Mouse (Mus musculus) pancreas, adult 10 weeks (tissue): Measurements from ENCODE around the gene Add2. TPM values are rescaled to one million over a fixed set of nuclear protein-coding genes. Genes with fewer than 3 reads are reported as not detected.

ENCODE experiments used
- polyA plus RNA-seq: library from polyadenylated mRNA; stranded (reverse); fragments of 350-450 nt; fragmentation: Illumina TruSeq; extraction: RNeasy Lipid Tissue Mini Kit (QIAGEN cat#74804); gene quantifications from one replicate; pipeline ENCODE4 v1.2.3, GENCODE M21; 2015; ENCODE audit warnings: low read depth, low replicate concordance; ENCODE audit not compliant: insufficient read depth

The Add2 gene
- 0.13 TPM for polyA plus RNA-seq

GRCm38 (mm10) chr6:86028601-86029322 is at the start of gene Add2:
Gene Add2 (plus strand): TSS chr6:86028681.

DNA sequence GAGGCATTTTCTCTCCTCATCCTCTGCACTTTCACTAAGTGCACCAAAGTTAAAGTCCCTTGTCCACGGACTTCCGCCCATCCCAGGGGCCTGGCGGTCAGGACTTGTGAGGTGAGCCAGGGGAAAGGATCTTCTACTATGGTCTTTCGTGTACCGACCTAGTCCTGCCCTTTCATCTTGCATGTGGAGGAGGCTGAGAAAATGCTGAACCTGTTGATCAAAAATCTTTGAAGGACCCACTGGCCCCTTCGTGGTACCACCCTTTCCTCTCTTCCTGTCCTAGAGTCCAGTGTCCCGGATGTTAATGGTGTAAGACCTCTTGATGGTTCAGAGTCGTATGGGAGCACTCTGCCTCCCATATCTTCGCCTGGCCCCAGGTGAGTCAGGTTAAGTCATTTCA is 12.6 kb upstream of the Add2 start, which contains the start of gene Figla:
Gene Figla (plus strand): TSS at position 301 of the 400 bp plus-strand sequence.

Other genes with a start within 250 kb of the Add2 start
- 1.5 TPM for gene Nat8f6, start 207.7 kb upstream of the Add2 start, polyA plus RNA-seq
- not detected for gene Nat8f5, start 207.7 kb upstream of the Add2 start, polyA plus RNA-seq
- gene Nat8, start 196.6 kb upstream of the Add2 start, polyA plus RNA-seq: 18.7 TPM
- 0.31 TPM for gene Nat8f2, start 159.5 kb upstream of the Add2 start, polyA plus RNA-seq
- gene Nat8f4, start 123.8 kb upstream of the Add2 start, polyA plus RNA-seq: 3.1 TPM
- 10.5 TPM for gene Tprkb, start 116.8 kb upstream of the Add2 start, polyA plus RNA-seq
- 28.5 TPM for gene Nat8f1, start 113.0 kb upstream of the Add2 start, polyA plus RNA-seq
- gene Dusp11, start 67.0 kb upstream of the Add2 start, polyA plus RNA-seq: 21.0 TPM
- not detected for gene Figla, start 12.5 kb upstream of the Add2 start, polyA plus RNA-seq
- 1.2 TPM for gene Tgfa, start 166.5 kb downstream of the Add2 start, polyA plus RNA-seq